Mouse (Mus musculus) limb, embryonic 13.5 days (tissue): ENCODE results near the gene Atp11c. TPM values are rescaled to one million over a fixed set of nuclear protein-coding genes. Genes with fewer than 3 reads are reported as not detected.

Source experiments
- microRNA counts: library from miRNA; unstranded; fragments of <30 nt; microRNA quantifications from one replicate; lab custom pipeline; 2016
- microRNA-seq: library from miRNA; unstranded; fragments of <30 nt; microRNA quantifications from one replicate; pipeline ENCODE4, GENCODE M21; 2016
- polyA plus RNA-seq: library from polyadenylated mRNA; unstranded; fragments of >200 nt; fragmentation: Nextera tagmentation; extraction: Ambion mirVana; gene quantifications from 2 replicates; pipeline ENCODE4 v1.2.1, GENCODE M21; 2015

Atp11c gene
- polyA plus RNA-seq, 1 experiment from 2014 or later, result 8.8 TPM

MicroRNAs encoded within 50 kb of the gene (microRNA counts, 519-probe panel; counts per million panel counts)
- microRNA mmu-miR-505 (lab: Ali Mortazavi, UCI), result 2,078 counts per million, percentile 27 among the panel's probes with 10 or more counts

Small RNAs within 50 kb of the gene (microRNA-seq; reads per million reads assigned to microRNA genes)
- gene Mir505, result 74.3 reads per million, percentile 49 among the genes with 10 or more reads in this experiment

Other genes with a start within 250 kb of the Atp11c start
- not detected in 2 replicates for gene Gm7073, start 53.4 kb downstream of the Atp11c start, polyA plus RNA-seq